Mouse (Mus musculus): ENCODE measurements around the gene Eid3. TPM values are rescaled to one million over a fixed set of nuclear protein-coding genes. Genes with fewer than 3 reads are reported as not detected.

The Eid3 gene
- polyA plus RNA-seq, 1 experiment from 2014 or later: 0.20 TPM

- no peak overlapping the region for H3K9ac ChIP-seq (ENCODE audit: low read length)
- WGBS: 86% methylated on average over 6 of the region's 6 CpGs
- no peaks in the 10 kb centered on the region for H3K4me1 ChIP-seq (ENCODE audit: control insufficient read depth in 2 of 2, insufficient read depth in 2 of 2, low read length in 2 of 2)
- no peaks in the 10 kb centered on the region for H3K27me3 ChIP-seq (ENCODE audit: control insufficient read depth, insufficient read depth, low read length)
- no peak for ATAC-seq (ENCODE audit: insufficient number of reproducible peaks, insufficient read depth, low FRiP score, low read depth)
- no peaks in the 10 kb centered on the region for H3K36me3 ChIP-seq (ENCODE audit: control insufficient read depth, insufficient read depth, low read length)
- no peak overlapping the region for H3K4me2 ChIP-seq (ENCODE audit: low read length)
- H3K27ac ChIP-seq (replicated peaks in 1 of 2; ENCODE audit: control insufficient read depth in 1 of 2, insufficient read depth in 1 of 2, low read depth in 2 of 2, low read length in 2 of 2): no peak overlapping the region
- H3K9me3 ChIP-seq (ENCODE audit: control insufficient read depth, low read length): no peaks in the 10 kb centered on the region
- no peak overlapping the region for H3K4me3 ChIP-seq (ENCODE audit: control insufficient read depth in 1 of 2, insufficient read depth in 1 of 2, low read depth in 1 of 2, low read length in 2 of 2)
These were observed 14.7 kb upstream of the Eid3 start for GRCm38 (mm10) chr10:82851751-82852150.

GRCm38 (mm10) chr10:82858032-82858680 lies 8.3 kb upstream of the Eid3 start:
- no peak for ATAC-seq (ENCODE audit: insufficient number of reproducible peaks, insufficient read depth, low FRiP score, low read depth)
- H3K4me3 ChIP-seq (ENCODE audit: control insufficient read depth in 1 of 2, insufficient read depth in 1 of 2, low read depth in 1 of 2, low read length in 2 of 2): peak overlapping the region; percentile 76 to 79; a peak in 3 of 4 replicates
- no peaks in the 10 kb centered on the region for H3K9me3 ChIP-seq (ENCODE audit: control insufficient read depth, low read length)
- H3K9ac ChIP-seq (ENCODE audit: low read length): peak overlapping the region; percentile 87
- peaks cover 10 to 12% of the 10 kb centered on the region in 2 experiments for H3K4me1 ChIP-seq (ENCODE audit: control insufficient read depth in 2 of 2, insufficient read depth in 2 of 2, low read length in 2 of 2)
- 56% methylated on average over 10 of the region's 10 CpGs for WGBS
- no peaks in the 10 kb centered on the region for H3K36me3 ChIP-seq (ENCODE audit: control insufficient read depth, insufficient read depth, low read length)
- no peaks in the 10 kb centered on the region for H3K27me3 ChIP-seq (ENCODE audit: control insufficient read depth, insufficient read depth, low read length)
- H3K4me2 ChIP-seq (ENCODE audit: low read length): peak overlapping the region; percentile 86
- H3K27ac ChIP-seq (replicated peaks in 1 of 2; ENCODE audit: control insufficient read depth in 1 of 2, insufficient read depth in 1 of 2, low read depth in 2 of 2, low read length in 2 of 2): peak overlapping the region; percentile 93 to 96

- no peaks in the 10 kb centered on the region for H3K27me3 ChIP-seq (ENCODE audit: control insufficient read depth, insufficient read depth, low read length)
- peak overlapping the region; percentile 87 for H3K9ac ChIP-seq (ENCODE audit: low read length)
- peaks cover 6% of the 10 kb centered on the region for H3K36me3 ChIP-seq (ENCODE audit: control insufficient read depth, insufficient read depth, low read length)
- peak overlapping the region; percentile 86 for H3K4me2 ChIP-seq (ENCODE audit: low read length)
- peak overlapping the region; percentile 93 to 96 for H3K27ac ChIP-seq (replicated peaks in 1 of 2; ENCODE audit: control insufficient read depth in 1 of 2, insufficient read depth in 1 of 2, low read depth in 2 of 2, low read length in 2 of 2)
- peak overlapping the region; percentile 76 to 79 for H3K4me3 ChIP-seq (ENCODE audit: control insufficient read depth in 1 of 2, insufficient read depth in 1 of 2, low read depth in 1 of 2, low read length in 2 of 2)
- no peaks in the 10 kb centered on the region for H3K9me3 ChIP-seq (ENCODE audit: control insufficient read depth, low read length)
- peak; percentile 90 for ATAC-seq (ENCODE audit: insufficient number of reproducible peaks, insufficient read depth, low FRiP score, low read depth)
- WGBS: under 1% methylated on average over 49 of the region's 49 CpGs
- peaks cover 12 to 20% of the 10 kb centered on the region in 2 experiments for H3K4me1 ChIP-seq (ENCODE audit: control insufficient read depth in 2 of 2, insufficient read depth in 2 of 2, low read length in 2 of 2)
These were observed 7.5 kb upstream of the Eid3 start for GRCm38 (mm10) chr10:82858691-82859532.

GRCm38 (mm10) chr10:82859533-82859915 lies 6.9 kb upstream of the Eid3 start:
- H3K36me3 ChIP-seq (ENCODE audit: control insufficient read depth, insufficient read depth, low read length): peaks cover 12% of the 10 kb centered on the region
- no peaks in the 10 kb centered on the region for H3K27me3 ChIP-seq (ENCODE audit: control insufficient read depth, insufficient read depth, low read length)
- H3K9me3 ChIP-seq (ENCODE audit: control insufficient read depth, low read length): no peaks in the 10 kb centered on the region
- peaks cover 12 to 24% of the 10 kb centered on the region in 2 experiments for H3K4me1 ChIP-seq (ENCODE audit: control insufficient read depth in 2 of 2, insufficient read depth in 2 of 2, low read length in 2 of 2)
- peak overlapping the region; percentile 87 for H3K9ac ChIP-seq (ENCODE audit: low read length)
- peak overlapping the region; percentile 76 to 79 for H3K4me3 ChIP-seq (ENCODE audit: control insufficient read depth in 1 of 2, insufficient read depth in 1 of 2, low read depth in 1 of 2, low read length in 2 of 2)
- under 1% methylated on average over 8 of the region's 8 CpGs for WGBS
- 0 out of 2 replicates have a peak, but pooled peaks have one; percentile 52 for ATAC-seq (ENCODE audit: insufficient number of reproducible peaks, insufficient read depth, low FRiP score, low read depth)
- peak overlapping the region; percentile 86 for H3K4me2 ChIP-seq (ENCODE audit: low read length)
- H3K27ac ChIP-seq (replicated peaks in 1 of 2; ENCODE audit: control insufficient read depth in 1 of 2, insufficient read depth in 1 of 2, low read depth in 2 of 2, low read length in 2 of 2): peak overlapping the region; percentile 93 to 96

DNA sequence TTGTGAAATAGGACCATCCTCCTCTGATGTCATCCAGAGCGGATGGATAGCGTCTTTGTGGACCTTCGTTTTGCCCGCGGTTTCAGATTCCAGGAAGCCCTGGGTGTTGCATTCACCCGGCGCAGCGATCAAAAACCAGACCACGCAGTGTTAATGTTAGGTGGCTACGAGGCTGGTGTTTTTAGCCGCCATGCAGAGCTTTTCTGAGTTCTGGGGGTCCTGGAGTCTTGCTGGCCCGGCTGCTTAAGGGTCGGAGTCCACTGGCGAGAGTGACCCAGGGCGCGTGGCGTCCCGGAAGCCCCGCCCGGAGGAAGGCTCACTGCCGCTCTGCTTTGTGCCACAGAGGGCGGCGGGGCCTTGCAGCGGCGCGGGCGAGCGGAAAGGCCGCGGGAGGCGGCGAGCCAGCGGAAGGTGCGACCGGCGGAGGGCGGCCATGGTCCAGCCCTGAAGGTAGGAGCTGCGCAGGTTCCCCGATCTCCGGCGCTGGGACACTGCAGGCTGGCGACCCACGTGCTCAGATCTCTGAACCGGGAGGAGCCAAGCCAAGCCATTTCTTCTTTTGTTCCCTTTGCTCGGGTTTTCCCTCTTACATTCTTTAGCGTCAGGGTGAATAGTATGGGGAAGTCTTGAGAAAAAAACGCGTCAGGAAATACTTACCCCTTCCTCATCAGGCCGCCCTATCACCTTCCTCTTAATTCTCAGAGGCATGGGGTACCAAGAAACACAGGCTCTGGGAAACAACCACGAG lies 6.1 kb upstream of the Eid3 start:
- H3K9me3 ChIP-seq (ENCODE audit: control insufficient read depth, low read length): no peaks in the 10 kb centered on the region
- no peaks in the 10 kb centered on the region for H3K27me3 ChIP-seq (ENCODE audit: control insufficient read depth, insufficient read depth, low read length)
- peaks cover 12 to 24% of the 10 kb centered on the region in 2 experiments for H3K4me1 ChIP-seq (ENCODE audit: control insufficient read depth in 2 of 2, insufficient read depth in 2 of 2, low read length in 2 of 2)
- H3K4me3 ChIP-seq (ENCODE audit: control insufficient read depth in 1 of 2, insufficient read depth in 1 of 2, low read depth in 1 of 2, low read length in 2 of 2): peak overlapping the region; percentile 64 to 79
- peak overlapping the region; percentile 87 for H3K9ac ChIP-seq (ENCODE audit: low read length)
- H3K4me2 ChIP-seq (ENCODE audit: low read length): peak overlapping the region; percentile 86
- H3K27ac ChIP-seq (replicated peaks in 1 of 2; ENCODE audit: control insufficient read depth in 1 of 2, insufficient read depth in 1 of 2, low read depth in 2 of 2, low read length in 2 of 2): peak overlapping the region; percentile 86 to 96
- peaks cover 19% of the 10 kb centered on the region for H3K36me3 ChIP-seq (ENCODE audit: control insufficient read depth, insufficient read depth, low read length)
- ATAC-seq (ENCODE audit: insufficient number of reproducible peaks, insufficient read depth, low FRiP score, low read depth): peak; percentile 41
- under 1% methylated on average over 48 of the region's 50 CpGs for whole genome bisulfite sequencing

GRCm38 (mm10) chr10:82860929-82861315 lies 5.5 kb upstream of the Eid3 start:
- peak overlapping the region; percentile 64 to 79 for H3K4me3 ChIP-seq (ENCODE audit: control insufficient read depth in 1 of 2, insufficient read depth in 1 of 2, low read depth in 1 of 2, low read length in 2 of 2)
- peaks cover 19% of the 10 kb centered on the region for H3K36me3 ChIP-seq (ENCODE audit: control insufficient read depth, insufficient read depth, low read length)
- H3K27me3 ChIP-seq (ENCODE audit: control insufficient read depth, insufficient read depth, low read length): no peaks in the 10 kb centered on the region
- H3K4me2 ChIP-seq (ENCODE audit: low read length): peak overlapping the region; percentile 86
- no peaks in the 10 kb centered on the region for H3K9me3 ChIP-seq (ENCODE audit: control insufficient read depth, low read length)
- H3K27ac ChIP-seq (replicated peaks in 1 of 2; ENCODE audit: control insufficient read depth in 1 of 2, insufficient read depth in 1 of 2, low read depth in 2 of 2, low read length in 2 of 2): peak overlapping the region; percentile 86 to 96
- 9% methylated on average over 8 of the region's 8 CpGs for WGBS
- H3K9ac ChIP-seq (ENCODE audit: low read length): peak overlapping the region; percentile 87
- peaks cover 12 to 29% of the 10 kb centered on the region in 2 experiments for H3K4me1 ChIP-seq (ENCODE audit: control insufficient read depth in 2 of 2, insufficient read depth in 2 of 2, low read length in 2 of 2)
- no peak for ATAC-seq (ENCODE audit: insufficient number of reproducible peaks, insufficient read depth, low FRiP score, low read depth)

- peaks cover 10 to 34% of the 10 kb centered on the region in 2 experiments for H3K4me1 ChIP-seq (ENCODE audit: control insufficient read depth in 2 of 2, insufficient read depth in 2 of 2, low read length in 2 of 2)
- 62% methylated on average over 5 of the region's 5 CpGs for WGBS
- H3K27ac ChIP-seq (replicated peaks in 1 of 2; ENCODE audit: control insufficient read depth in 1 of 2, insufficient read depth in 1 of 2, low read depth in 2 of 2, low read length in 2 of 2): 0 out of 4 replicates have a peak overlapping the region, but pooled peaks of 1 of the 2 experiments have one; percentile 21
- H3K27me3 ChIP-seq (ENCODE audit: control insufficient read depth, insufficient read depth, low read length): no peaks in the 10 kb centered on the region
- H3K4me3 ChIP-seq (ENCODE audit: control insufficient read depth in 1 of 2, insufficient read depth in 1 of 2, low read depth in 1 of 2, low read length in 2 of 2): no peak overlapping the region
- ATAC-seq (ENCODE audit: insufficient number of reproducible peaks, insufficient read depth, low FRiP score, low read depth): no peak
- no peak overlapping the region for H3K9ac ChIP-seq (ENCODE audit: low read length)
- no peaks in the 10 kb centered on the region for H3K9me3 ChIP-seq (ENCODE audit: control insufficient read depth, low read length)
- peaks cover 35% of the 10 kb centered on the region for H3K36me3 ChIP-seq (ENCODE audit: control insufficient read depth, insufficient read depth, low read length)
- no peak overlapping the region for H3K4me2 ChIP-seq (ENCODE audit: low read length)
These were observed 3.2 kb upstream of the Eid3 start for GRCm38 (mm10) chr10:82863106-82863680.

Data from heart, embryonic 14.5 days (tissue).